Mouse (Mus musculus) left cerebral cortex, adult 2 months (tissue): ENCODE measurements around the gene Ptpre. TPM values are rescaled to one million over a fixed set of nuclear protein-coding genes. Genes with fewer than 3 reads are reported as not detected.
A peak's percentile ranks its signal among the peaks of the same experiment; 100 is the strongest.

Experiments
- DNase-seq, 2 experiments: peaks; one replicate each; pipeline ENCODE4 v3.0.0; 2021 to 2022; ENCODE audit warnings: low spot score in 2 of 2, mixed read lengths in 1 of 2; ENCODE audit errors: extremely low spot score in 1 of 2
- H3K27ac ChIP-seq: fragments of 200-600 bp; 2 replicates; pipeline ENCODE4 v1.8.1; 2022
- H3K4me3 ChIP-seq: fragments of 200-600 bp; 2 replicates; pipeline ENCODE4 v1.8.1; 2022
- CTCF ChIP-seq: fragments of 200-600 bp; IDR thresholded peaks from 2 replicates; pipeline ENCODE4 v1.8.1; 2022; ENCODE audit warnings: antibody characterized with exemption, mild to moderate bottlenecking, moderate library complexity
- intact Hi-C: fragments of 180-260 bp; cut with DNase I; formaldehyde crosslinking; loops from one replicate; pipeline ENCODE4 v1.15.1; 2025
- total RNA-seq, 2 experiments: library from RNA; stranded (reverse); gene quantifications; 2 replicates each; pipeline ENCODE4 v1.2.3; 2021

The Ptpre gene
- total RNA-seq, 2 experiments from 2014 or later, result 23.5 to 28.0 TPM

DNA sequence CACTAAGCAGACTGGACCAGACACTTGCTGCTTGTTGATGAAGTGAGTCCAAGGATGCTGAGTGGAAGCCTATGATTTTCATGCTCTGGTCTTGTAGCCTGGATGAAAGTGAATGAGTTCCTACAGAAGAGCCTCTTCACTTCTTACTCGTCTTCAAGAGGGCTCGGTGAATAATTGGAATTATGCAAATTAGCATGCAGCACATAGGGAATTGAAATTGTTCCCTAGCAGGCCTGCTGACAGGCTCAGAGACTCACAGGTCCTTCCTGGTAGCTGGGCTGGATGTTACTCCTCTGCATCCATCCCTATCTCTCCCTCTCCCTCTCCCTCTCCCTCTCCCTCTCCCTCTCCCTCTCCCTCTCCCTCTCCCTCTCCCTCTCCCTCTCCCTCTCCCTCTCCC lies 102.1 kb downstream of the Ptpre start:
- Histone ChIP-seq H3K27ac (no peak overlapping the region), H3K4me3 (no peak overlapping the region)
- no peak for DNase-seq
- intact Hi-C loops, result loop anchor here (10.0 kb wide), 1 partner anchor 235 kb away; no protein-coding TSS in a partner anchor
- no peak for TF ChIP-seq CTCF

DNA sequence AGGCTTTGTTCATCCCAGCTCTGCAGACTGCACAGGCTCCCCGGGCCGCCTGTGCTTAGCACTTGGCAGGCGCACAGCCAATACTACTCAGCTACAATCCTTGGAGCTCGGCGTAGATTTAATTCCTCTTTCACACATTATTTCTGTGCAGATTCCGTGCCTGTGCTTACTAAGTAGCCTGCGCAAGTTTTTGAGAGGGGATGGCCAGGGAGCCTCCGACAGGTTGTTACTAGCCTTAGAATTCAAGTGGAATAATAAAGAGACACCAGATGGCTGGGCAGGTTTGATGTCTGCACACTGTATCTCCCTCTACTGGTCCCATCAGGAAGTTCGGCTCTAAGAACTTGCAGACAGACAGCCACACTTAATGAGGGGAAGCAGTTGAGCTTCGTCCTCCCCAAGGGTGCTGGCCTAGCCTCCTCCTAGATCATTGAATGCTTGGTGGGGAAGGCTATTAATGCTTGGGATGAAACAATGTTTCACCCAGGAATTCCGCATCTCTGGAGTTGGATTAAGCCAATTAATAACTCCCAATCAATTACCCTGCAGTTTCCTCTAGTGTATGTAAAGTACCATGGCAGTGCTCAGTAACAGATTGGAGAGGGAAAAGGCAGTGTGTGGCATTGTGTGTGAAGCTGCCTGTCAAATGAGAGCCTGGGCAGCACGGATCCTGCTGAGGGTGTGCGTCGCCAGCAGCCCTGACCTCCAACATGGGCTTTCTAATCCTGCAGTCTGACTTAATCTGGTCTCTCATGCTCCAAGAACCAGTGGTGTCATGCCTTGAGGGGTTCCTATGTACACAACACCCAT lies 104.6 kb downstream of the Ptpre start:
- intact Hi-C loops, result no loop called here
- no peak overlapping the region for H3K27ac ChIP-seq
- peak; percentile 80 for TF ChIP-seq CTCF
- H3K4me3 ChIP-seq, result no peak overlapping the region
- DNase-seq, result peak; percentile 37 to 59

DNA sequence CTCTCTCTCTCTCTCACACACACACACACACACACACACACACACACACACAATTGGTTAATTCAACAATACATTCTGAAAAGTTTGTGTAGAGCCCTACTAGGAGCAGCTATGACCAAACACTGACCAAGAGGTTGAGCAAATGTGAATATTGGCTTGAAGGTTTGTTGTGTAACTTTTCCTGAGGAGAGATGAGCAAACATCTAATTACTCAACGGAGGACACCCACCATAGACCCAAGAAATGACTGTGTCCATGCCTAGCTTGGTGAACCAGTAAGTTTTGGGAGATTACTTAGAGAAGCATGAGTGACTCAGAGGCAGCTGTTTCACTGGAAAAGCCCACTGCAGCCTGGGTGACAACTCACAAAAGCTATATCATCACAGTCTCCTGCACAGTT lies 107.2 kb downstream of the Ptpre start:
- intact Hi-C loops, result no loop called here
- H3K27ac ChIP-seq, result no peak overlapping the region
- no peak for TF ChIP-seq CTCF
- DNase-seq, result no peak
- H3K4me3 ChIP-seq, result no peak overlapping the region

DNA sequence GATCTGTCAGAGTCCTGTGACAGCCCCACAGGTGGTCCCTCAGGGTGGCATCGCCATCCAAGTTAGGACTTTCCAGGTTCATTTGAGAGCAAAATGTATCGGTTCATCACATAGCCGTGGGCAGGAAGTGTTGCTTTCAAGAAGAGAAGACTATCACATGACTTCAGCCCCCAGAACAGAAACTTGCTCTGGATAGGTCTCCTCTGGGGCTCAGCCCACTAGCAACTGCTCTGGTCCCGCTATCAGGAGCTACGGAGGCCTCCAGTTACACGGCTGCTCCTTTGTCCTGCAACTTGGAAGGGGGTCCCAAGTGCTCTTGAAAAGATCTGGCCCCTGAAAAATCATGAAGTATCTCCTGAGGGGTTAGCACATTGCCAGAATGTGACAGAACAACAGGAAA lies 109.7 kb downstream of the Ptpre start:
- no peak overlapping the region for H3K4me3 ChIP-seq
- intact Hi-C loops, result no loop called here
- DNase-seq, result no peak
- H3K27ac ChIP-seq, result no peak overlapping the region
- TF ChIP-seq CTCF, result no peak

DNA sequence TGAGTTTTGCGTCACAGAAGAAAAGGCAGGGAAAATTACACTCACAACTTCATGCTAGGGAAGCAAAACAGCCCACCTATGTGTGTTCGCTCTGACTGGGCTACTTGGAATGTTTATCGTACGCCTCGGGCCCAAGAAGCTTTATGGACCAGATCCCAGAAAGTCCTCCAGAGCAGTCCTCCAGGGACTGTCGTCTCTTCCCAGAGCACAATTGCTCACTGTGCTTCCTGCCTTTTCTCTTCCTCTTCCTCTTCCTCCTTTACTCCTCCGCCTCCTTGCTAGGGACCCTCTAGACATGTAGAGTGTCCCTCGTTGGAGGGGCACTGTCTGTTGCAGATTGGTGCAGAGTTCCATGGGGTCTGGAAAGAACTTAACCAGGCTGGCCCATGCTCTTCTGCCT lies 111.5 kb downstream of the Ptpre start:
- no peak overlapping the region for H3K27ac ChIP-seq
- intact Hi-C loops, result no loop called here
- H3K4me3 ChIP-seq, result no peak overlapping the region
- DNase-seq, result no peak
- no peak for TF ChIP-seq CTCF

DNA sequence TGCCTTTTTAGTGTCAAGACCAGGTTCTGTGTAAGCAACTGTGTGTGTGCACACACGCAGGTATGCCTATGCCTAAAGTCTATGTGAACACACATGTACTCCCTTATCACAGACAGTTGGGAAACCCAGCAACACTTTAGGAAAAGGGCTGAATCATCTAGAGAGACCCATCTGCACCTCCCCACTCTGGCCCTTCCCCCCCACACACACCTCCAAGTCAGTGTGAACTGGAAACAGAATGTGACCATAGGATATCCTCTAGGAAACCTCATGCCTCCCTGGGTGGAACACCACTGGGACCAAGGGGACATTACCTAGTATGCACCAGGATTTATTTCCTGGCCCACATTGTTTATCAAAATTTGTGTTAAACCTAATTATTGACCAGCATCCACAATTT lies 112.0 kb downstream of the Ptpre start:
- no peak for DNase-seq
- Histone ChIP-seq H3K4me3 (no peak overlapping the region), H3K27ac (no peak overlapping the region)
- no peak for TF ChIP-seq CTCF
- intact Hi-C loops, result no loop called here

DNA sequence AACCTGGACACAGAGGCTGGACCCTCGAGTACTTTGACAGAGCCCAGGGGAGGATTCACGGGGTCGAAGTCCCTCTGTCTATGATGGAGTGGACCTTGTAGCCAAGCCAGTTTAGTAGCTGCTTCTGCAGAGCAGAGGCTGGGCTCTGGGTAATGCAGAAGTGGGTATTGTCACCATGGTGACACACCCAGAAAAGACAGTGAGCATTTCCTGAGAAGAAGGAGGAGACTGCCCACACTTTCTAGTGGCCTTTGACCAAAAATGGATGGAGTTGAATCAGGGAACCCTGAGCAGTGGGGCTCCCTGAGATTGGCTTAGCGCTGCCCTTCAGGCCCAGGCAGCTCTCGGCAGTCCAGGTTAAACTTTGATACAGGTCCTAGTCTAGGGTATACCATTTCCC lies 112.8 kb downstream of the Ptpre start:
- H3K4me3 ChIP-seq, result no peak overlapping the region
- DNase-seq, result no peak
- TF ChIP-seq CTCF, result no peak
- intact Hi-C loops, result no loop called here
- H3K27ac ChIP-seq, result no peak overlapping the region

DNA sequence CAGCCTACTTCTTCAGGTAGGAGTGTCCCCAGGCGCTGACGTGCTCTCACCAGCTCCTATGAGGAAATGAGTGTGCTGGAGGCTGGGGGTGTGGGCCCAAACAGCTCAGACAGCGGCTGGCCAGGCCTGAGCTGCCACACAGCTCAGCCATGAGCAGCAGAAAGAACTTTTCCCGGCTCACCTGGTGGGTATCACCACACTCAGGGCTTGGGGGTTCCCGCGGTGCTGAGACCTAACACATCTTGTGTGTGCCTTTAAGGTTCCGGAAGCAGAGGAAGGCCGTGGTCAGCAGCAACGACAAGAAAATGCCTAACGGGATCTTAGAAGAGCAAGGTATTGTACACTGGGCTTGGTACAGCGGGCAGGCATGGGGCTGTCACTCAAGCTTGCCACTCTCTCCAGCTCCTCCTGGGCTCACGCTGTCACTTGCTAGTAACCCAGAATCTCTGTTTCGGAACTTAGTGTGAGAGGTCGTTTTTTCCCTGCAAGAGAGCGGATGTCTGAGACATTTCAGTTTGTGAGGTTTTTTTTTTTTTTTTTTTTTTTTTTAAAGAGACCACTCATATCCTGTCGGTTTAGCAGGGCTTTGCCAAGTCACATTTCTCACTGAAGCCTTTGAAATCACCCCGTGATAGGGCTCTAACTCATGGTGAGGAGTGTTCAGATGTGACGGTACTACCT lies 114.7 kb downstream of the Ptpre start:
- no peak overlapping the region for H3K27ac ChIP-seq
- no peak for TF ChIP-seq CTCF
- H3K4me3 ChIP-seq, result peak overlapping the region; percentile 27
- no peak for DNase-seq
- intact Hi-C loops, result no loop called here

DNA sequence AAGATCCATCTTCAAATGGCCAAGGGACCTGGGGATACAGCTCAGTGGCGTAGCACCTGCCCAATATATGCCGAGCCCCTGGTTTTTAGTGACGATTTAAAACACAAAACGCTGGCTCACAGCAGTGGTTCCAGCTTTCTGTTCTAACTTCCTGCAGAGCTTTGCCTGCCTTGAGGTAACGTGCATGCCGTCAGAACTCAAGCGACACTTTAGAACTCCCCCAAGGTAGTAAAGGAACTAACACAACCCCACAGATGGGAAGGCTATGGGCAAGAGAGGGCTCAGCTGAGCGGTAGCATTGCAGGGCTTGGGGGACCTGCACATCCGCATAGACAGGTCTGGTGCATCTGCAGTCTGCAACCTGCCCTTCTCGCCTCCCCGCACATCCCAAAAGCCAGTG lies 115.5 kb downstream of the Ptpre start:
- Histone ChIP-seq H3K27ac (no peak overlapping the region), H3K4me3 (no peak overlapping the region)
- intact Hi-C loops, result no loop called here

DNA sequence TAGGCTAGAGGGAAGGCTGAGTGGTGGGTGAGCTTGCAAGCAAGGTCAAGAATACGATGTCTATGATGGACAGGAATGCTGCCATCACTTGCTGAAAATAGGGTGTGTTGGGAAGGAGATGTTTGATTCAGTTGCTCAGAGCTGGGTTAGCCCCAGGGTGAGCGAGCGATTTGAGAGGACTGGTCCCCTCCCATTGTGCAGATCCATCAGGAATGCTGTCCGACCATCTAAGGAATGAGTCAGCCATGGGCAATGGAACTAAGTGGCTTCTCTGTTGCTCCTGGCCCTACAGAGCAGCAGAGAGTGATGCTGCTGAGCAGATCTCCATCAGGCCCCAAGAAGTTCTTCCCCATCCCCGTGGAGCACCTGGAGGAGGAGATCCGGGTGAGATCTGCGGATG lies 116.3 kb downstream of the Ptpre start:
- TF ChIP-seq CTCF, result no peak
- intact Hi-C loops, result no loop called here
- Histone ChIP-seq H3K27ac (no peak overlapping the region), H3K4me3 (no peak overlapping the region)
- DNase-seq, result no peak

More for the DNA sequence above, 115.5 kb downstream of the Ptpre start:
- no peak for DNase-seq
- no peak for TF ChIP-seq CTCF

DNA sequence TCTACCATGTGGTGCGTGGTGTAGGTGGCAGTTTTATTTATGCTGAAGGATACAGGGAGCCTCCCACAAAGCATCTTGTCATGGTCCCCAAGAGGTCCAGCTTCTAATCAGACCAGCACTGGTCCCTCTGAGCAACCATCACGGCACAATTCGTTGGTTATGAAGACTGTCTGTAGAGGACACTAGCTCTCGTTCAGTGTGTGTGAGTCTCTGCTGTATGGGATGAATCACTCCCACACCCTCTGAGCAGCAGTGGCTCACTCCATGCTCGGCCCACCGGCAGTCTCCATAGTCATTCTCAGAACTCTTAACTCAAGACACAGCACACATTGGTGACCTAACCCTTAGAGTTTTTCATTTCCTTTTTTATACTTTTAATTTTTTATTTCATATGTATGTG lies 117.0 kb downstream of the Ptpre start:
- DNase-seq, result no peak
- TF ChIP-seq CTCF, result no peak
- Histone ChIP-seq H3K27ac (no peak overlapping the region), H3K4me3 (no peak overlapping the region)
- intact Hi-C loops, result no loop called here

DNA sequence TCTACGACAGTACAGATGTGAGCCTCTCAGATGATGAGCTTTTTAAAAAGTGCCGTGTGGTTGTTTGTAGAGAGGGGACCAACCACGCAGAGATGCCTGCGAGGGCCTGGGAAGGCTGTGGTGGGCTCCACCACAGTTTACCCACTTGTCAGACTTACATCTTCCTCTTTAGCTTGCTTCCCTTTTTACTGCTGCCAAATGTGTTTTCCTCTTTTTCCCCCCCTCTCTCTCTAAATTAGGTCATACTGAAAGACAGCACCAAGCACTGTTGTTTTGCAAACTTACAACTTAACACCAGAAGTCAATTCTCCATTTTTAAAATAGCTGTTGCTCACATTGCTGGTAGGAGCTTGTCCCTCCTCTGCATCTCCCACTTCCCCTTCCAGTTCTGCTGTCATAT lies 117.8 kb downstream of the Ptpre start:
- no peak overlapping the region for H3K4me3 ChIP-seq
- no peak for TF ChIP-seq CTCF
- intact Hi-C loops, result no loop called here
- no peak overlapping the region for H3K27ac ChIP-seq
- no peak for DNase-seq

DNA sequence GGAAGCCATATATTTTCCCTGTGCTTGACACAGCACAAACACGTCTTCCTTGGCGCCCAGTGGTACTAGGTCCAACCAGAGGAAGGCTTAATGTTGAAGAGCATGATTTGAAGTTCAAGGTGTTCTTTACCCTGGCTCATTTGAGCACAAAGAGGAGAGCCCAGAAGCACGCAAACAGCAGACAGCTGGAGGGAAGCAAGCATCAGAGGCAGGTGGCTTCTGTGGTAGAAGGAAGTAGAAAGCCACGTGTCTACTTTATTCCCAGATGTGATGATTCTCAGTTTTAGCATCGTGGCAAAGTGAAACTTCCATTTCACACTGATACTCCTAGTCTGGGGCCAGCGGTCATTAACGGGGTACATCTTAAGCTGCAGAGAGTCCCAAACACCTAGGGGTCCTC lies 120.9 kb downstream of the Ptpre start:
- intact Hi-C loops, result no loop called here
- H3K4me3 ChIP-seq, result no peak overlapping the region
- no peak for DNase-seq
- no peak for TF ChIP-seq CTCF
- H3K27ac ChIP-seq, result no peak overlapping the region
